Mouse (Mus musculus): ENCODE results near the gene H3f3b.

DNA sequence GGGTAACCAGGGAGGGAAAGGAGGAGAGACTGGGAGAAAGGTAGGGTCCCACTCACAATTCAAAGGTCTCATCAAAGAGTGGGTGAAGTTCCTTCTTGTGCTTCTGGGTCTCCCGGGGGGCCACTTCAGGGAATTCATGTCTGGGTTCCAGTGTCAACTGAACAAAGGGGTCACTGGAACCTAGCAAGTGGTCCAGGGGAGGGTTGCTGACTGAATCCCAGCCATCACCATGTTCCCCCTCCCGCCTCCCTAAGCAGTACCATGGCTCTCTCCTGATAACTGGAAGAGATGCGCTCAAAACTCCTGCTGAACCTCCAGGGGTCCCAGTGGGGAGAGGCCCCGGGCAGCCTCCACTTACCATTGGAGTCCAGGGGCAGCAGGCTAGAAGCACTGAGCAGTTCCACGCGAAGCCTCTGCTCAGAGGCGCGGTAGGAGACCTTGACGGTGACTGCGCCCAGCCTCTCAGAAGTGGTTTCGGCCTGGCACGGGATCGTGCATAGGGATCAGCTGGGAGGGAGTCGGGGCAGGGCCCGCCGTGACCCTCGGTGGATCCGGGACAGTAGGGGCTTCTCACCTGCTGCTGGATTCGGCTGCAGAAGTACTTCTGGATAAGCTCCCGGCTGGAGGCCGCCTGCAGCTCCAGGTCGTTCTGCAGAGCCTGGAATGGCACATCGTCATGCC, 36.6 kb upstream of the H3f3b start:
- TF ChIP-seq CTCF (IDR thresholded peaks at IDR 0.05; ENCODE audit: low read depth) (no peak), EP300 (optimal IDR thresholded peaks at IDR 0.05) (no peak)

Measured in stomach, postnatal 0 days (tissue).